Mouse (Mus musculus): ENCODE measurements around the gene Nfib.

- TF ChIP-seq POLR2A (IDR thresholded peaks at IDR 0.05; ENCODE audit: insufficient read length, low read depth): no peak
- no peak for TF ChIP-seq POLR2AphosphoS2 (IDR thresholded peaks at IDR 0.05; ENCODE audit: insufficient read length, low read depth)
- no peak for TF ChIP-seq CEBPB (IDR thresholded peaks at IDR 0.05; ENCODE audit: insufficient read depth, poor library complexity, severe bottlenecking)
- no peak for TF ChIP-seq TCF12 (IDR thresholded peaks at IDR 0.05; ENCODE audit: insufficient read depth, poor library complexity, severe bottlenecking)
- no peak for TF ChIP-seq MAX (IDR thresholded peaks at IDR 0.05; ENCODE audit: low read depth)
- TF ChIP-seq E2F4 (IDR thresholded peaks at IDR 0.05; ENCODE audit: insufficient read depth): no peak
- TF ChIP-seq USF1 (IDR thresholded peaks at IDR 0.05; ENCODE audit: low read depth): no peak
- TF ChIP-seq MYOD1 (IDR thresholded peaks at IDR 0.05; ENCODE audit: control insufficient read depth in 1 of 3, insufficient read length in 2 of 3, low read depth in 2 of 3): no peak
- TF ChIP-seq MYOG (IDR thresholded peaks at IDR 0.05; ENCODE audit: control insufficient read depth in 1 of 3, insufficient read depth in 1 of 3, insufficient read length in 2 of 3, low read depth in 2 of 3): no peak
- no peak for TF ChIP-seq TCF3 (IDR thresholded peaks at IDR 0.05; ENCODE audit: insufficient read length, low read depth)
Measured at GRCm38 (mm10) chr4:82538815-82539214, 166.7 kb downstream of the Nfib start.

All from myocyte (in vitro differentiated cells).